Mouse (Mus musculus): ENCODE measurements around the gene C2cd2l.

Gene C2cd2l

GRCm38 (mm10) chr9:44261388-44261787, 58.7 kb downstream of the C2cd2l start:
- no peak for DNase-seq
